ENCODE assay signal across 8 mouse cellular contexts in genomic region chr15:89177121-89177520, GRCm38 (mm10). TPM values are rescaled to one million over a fixed set of nuclear protein-coding genes. Genes with fewer than 3 reads are reported as not detected.
DNase-seq lines count a peak whose midpoint lies in the region; ATAC-seq and TF ChIP-seq lines count a peak whose summit lies in the region.

No protein-coding gene starts in this region.

- TF ChIP-seq CTCF in lung, embryonic 14.5 days (IDR thresholded peaks at IDR 0.05; ENCODE audit: low read depth) = no peak

- no peaks in the 10 kb centered on the region for H3K27me3 ChIP-seq in heart, embryonic 11.5 days (ENCODE audit: control insufficient read depth, insufficient read depth, low read length)
- H3K27me3 ChIP-seq in kidney, embryonic 14.5 days (ENCODE audit: control insufficient read depth, insufficient read depth, low read length) = no peaks in the 10 kb centered on the region
- no peaks in the 10 kb centered on the region for H3K27me3 ChIP-seq in lung, embryonic 14.5 days (ENCODE audit: insufficient read depth, low read length)

- DNase-seq in 3134 (ENCODE audit: extremely low read depth, insufficient read length, low spot score) = peak; percentile 82
- peak; percentile 70 for DNase-seq in MN1 (ENCODE audit: low spot score)
- DNase-seq in cerebellum, postnatal 36 days = peak; percentile 83 to 84
- peak; percentile 86 for DNase-seq in lung, embryonic 14.5 days
- peak; percentile 82 for DNase-seq in ovary, postnatal 10 days (ENCODE audit: low spot score)

- no peak overlapping the region for H3K4me3 ChIP-seq in heart, embryonic 11.5 days (ENCODE audit: low read depth, low read length)
- no peak overlapping the region for H3K4me3 ChIP-seq in kidney, embryonic 14.5 days (ENCODE audit: low read length)
- no peak overlapping the region for H3K4me3 ChIP-seq in lung, embryonic 14.5 days (ENCODE audit: low read depth, low read length)

- H3K36me3 ChIP-seq in heart, embryonic 11.5 days (ENCODE audit: control insufficient read depth, insufficient read depth, low read length) = no peaks in the 10 kb centered on the region
- no peaks in the 10 kb centered on the region for H3K36me3 ChIP-seq in kidney, embryonic 14.5 days (ENCODE audit: control insufficient read depth, insufficient read depth, low read length)
- no peaks in the 10 kb centered on the region for H3K36me3 ChIP-seq in lung, embryonic 14.5 days (ENCODE audit: insufficient read depth)

- peaks cover 79% of the 10 kb centered on the region for H3K4me1 ChIP-seq in heart, embryonic 11.5 days (ENCODE audit: control insufficient read depth, insufficient read depth, low read length)
- H3K4me1 ChIP-seq in kidney, embryonic 14.5 days (ENCODE audit: control insufficient read depth, insufficient read depth, low read length) = peaks cover 69% of the 10 kb centered on the region
- H3K4me1 ChIP-seq in lung, embryonic 14.5 days (ENCODE audit: insufficient read depth) = peaks cover 47% of the 10 kb centered on the region

- no peak for ATAC-seq in heart, embryonic 11.5 days (replicated peaks; ENCODE audit: insufficient number of reproducible peaks, low FRiP score, low TSS enrichment)
- ATAC-seq in kidney, embryonic 14.5 days (ENCODE audit: low FRiP score, low TSS enrichment) = no peak
- ATAC-seq in lung, embryonic 14.5 days (ENCODE audit: insufficient read depth) = no peak
- ATAC-seq in erythroid progenitor cell, adult 5-6 weeks (replicated peaks; ENCODE audit: low FRiP score, poor library complexity, severe bottlenecking) = no peak

- 6% methylated on average over 5 of the region's 5 CpGs for WGBS in heart, embryonic 11.5 days (ENCODE audit: insufficient replicate concordance)
- 16% methylated on average over 5 of the region's 5 CpGs for WGBS in kidney, embryonic 14.5 days
- WGBS in lung, embryonic 14.5 days = 12% methylated on average over 5 of the region's 5 CpGs

- H3K27ac ChIP-seq in heart, embryonic 11.5 days (ENCODE audit: low read depth, low read length) = 0 out of 2 replicates have a peak overlapping the region, but pooled peaks have one; percentile 19
- H3K27ac ChIP-seq in kidney, embryonic 14.5 days (ENCODE audit: low read depth, low read length) = peak overlapping the region; percentile 30; the same call in 1 of the 2 replicates
- H3K27ac ChIP-seq in lung, embryonic 14.5 days (ENCODE audit: low read depth) = peak overlapping the region; percentile 54

- H3K9ac ChIP-seq in heart, embryonic 11.5 days (ENCODE audit: low read depth, low read length) = no peak overlapping the region
- H3K9ac ChIP-seq in kidney, embryonic 14.5 days (ENCODE audit: low read depth, low read length) = peak overlapping the region; percentile 23; the same call in 1 of the 2 replicates
- no peak overlapping the region for H3K9ac ChIP-seq in lung, embryonic 14.5 days

- H3K9me3 ChIP-seq in heart, embryonic 11.5 days (replicated peaks; ENCODE audit: control insufficient read depth, low read length) = no peaks in the 10 kb centered on the region
- H3K9me3 ChIP-seq in kidney, embryonic 14.5 days (ENCODE audit: control insufficient read depth, low read length) = no peaks in the 10 kb centered on the region
- no peaks in the 10 kb centered on the region for H3K9me3 ChIP-seq in lung, embryonic 14.5 days (ENCODE audit: low read depth, low read length)

- peak overlapping the region; percentile 34 for H3K4me2 ChIP-seq in heart, embryonic 11.5 days
- peak overlapping the region; percentile 30 for H3K4me2 ChIP-seq in kidney, embryonic 14.5 days (replicated peaks; ENCODE audit: low read depth, low read length)
- H3K4me2 ChIP-seq in lung, embryonic 14.5 days = peak overlapping the region; percentile 63

RNA-seq across cellular contexts. Expression of gene Plxnb2, which starts 3.5 kb away (rescaled TPM):
- 84.6 and 95.1 TPM in 2 replicates for polyA plus RNA-seq in heart, embryonic 11.5 days (2014; fragmentation: Nextera tagmentation; extraction: Ambion mirVana)
- polyA plus RNA-seq in kidney, embryonic 14.5 days (2014; fragmentation: Nextera tagmentation; extraction: Ambion mirVana) = 124 and 165 TPM in 2 replicates
- 149 and 156 TPM in 2 replicates for polyA plus RNA-seq in lung, embryonic 14.5 days (2014; fragmentation: Nextera tagmentation; extraction: Ambion mirVana)
- 7.2 and 9.2 TPM in 2 replicates for total RNA-seq in erythroid progenitor cell, adult 5-6 weeks (2015; ENCODE audit: low replicate concordance)
- total RNA-seq in erythroid progenitor cell, adult 5-6 weeks (2017; ENCODE audit: low replicate concordance) = 1.9 and 8.2 TPM in 2 replicates

RNA-seq across cellular contexts. Expression of gene Dennd6b, which starts 19.2 kb away (rescaled TPM):
- polyA plus RNA-seq in heart, embryonic 11.5 days (2014; fragmentation: Nextera tagmentation; extraction: Ambion mirVana) = 18.0 and 18.5 TPM in 2 replicates
- 15.8 and 16.6 TPM in 2 replicates for polyA plus RNA-seq in kidney, embryonic 14.5 days (2014; fragmentation: Nextera tagmentation; extraction: Ambion mirVana)
- polyA plus RNA-seq in lung, embryonic 14.5 days (2014; fragmentation: Nextera tagmentation; extraction: Ambion mirVana) = 9.2 and 11.0 TPM in 2 replicates
- total RNA-seq in erythroid progenitor cell, adult 5-6 weeks (2015; ENCODE audit: low replicate concordance) = 1.7 TPM in 1 of 2 replicates, not detected in the other
- 0.76 and 1.5 TPM in 2 replicates for total RNA-seq in erythroid progenitor cell, adult 5-6 weeks (2017; ENCODE audit: low replicate concordance)

RNA-seq across cellular contexts. Expression of gene Mapk11, which starts 27.7 kb away (rescaled TPM):
- polyA plus RNA-seq in heart, embryonic 11.5 days (2014; fragmentation: Nextera tagmentation; extraction: Ambion mirVana) = 3.2 and 4.2 TPM in 2 replicates
- 8.4 and 14.8 TPM in 2 replicates for polyA plus RNA-seq in kidney, embryonic 14.5 days (2014; fragmentation: Nextera tagmentation; extraction: Ambion mirVana)
- polyA plus RNA-seq in lung, embryonic 14.5 days (2014; fragmentation: Nextera tagmentation; extraction: Ambion mirVana) = 11.3 and 13.3 TPM in 2 replicates
- total RNA-seq in erythroid progenitor cell, adult 5-6 weeks (2015; ENCODE audit: low replicate concordance) = 0.72 and 2.1 TPM in 2 replicates
- total RNA-seq in erythroid progenitor cell, adult 5-6 weeks (2017; ENCODE audit: low replicate concordance) = 0.51 TPM in 1 of 2 replicates, not detected in the other

RNA-seq across cellular contexts. Expression of gene Ppp6r2, which starts 34.2 kb away (rescaled TPM):
- polyA plus RNA-seq in heart, embryonic 11.5 days (2014; fragmentation: Nextera tagmentation; extraction: Ambion mirVana) = 20.5 and 23.5 TPM in 2 replicates
- 23.6 and 29.8 TPM in 2 replicates for polyA plus RNA-seq in kidney, embryonic 14.5 days (2014; fragmentation: Nextera tagmentation; extraction: Ambion mirVana)
- 25.6 and 27.8 TPM in 2 replicates for polyA plus RNA-seq in lung, embryonic 14.5 days (2014; fragmentation: Nextera tagmentation; extraction: Ambion mirVana)
- 59.1 and 61.6 TPM in 2 replicates for total RNA-seq in erythroid progenitor cell, adult 5-6 weeks (2015; ENCODE audit: low replicate concordance)
- total RNA-seq in erythroid progenitor cell, adult 5-6 weeks (2017; ENCODE audit: low replicate concordance) = 55.4 and 79.1 TPM in 2 replicates

RNA-seq across cellular contexts. Expression of gene Mapk12, which starts 36.6 kb away (rescaled TPM):
- 20.7 and 24.6 TPM in 2 replicates for polyA plus RNA-seq in heart, embryonic 11.5 days (2014; fragmentation: Nextera tagmentation; extraction: Ambion mirVana)
- 20.8 and 23.4 TPM in 2 replicates for polyA plus RNA-seq in kidney, embryonic 14.5 days (2014; fragmentation: Nextera tagmentation; extraction: Ambion mirVana)
- polyA plus RNA-seq in lung, embryonic 14.5 days (2014; fragmentation: Nextera tagmentation; extraction: Ambion mirVana) = 11.4 and 11.9 TPM in 2 replicates
- total RNA-seq in erythroid progenitor cell, adult 5-6 weeks (2015; ENCODE audit: low replicate concordance) = not detected in 2 replicates
- total RNA-seq in erythroid progenitor cell, adult 5-6 weeks (2017; ENCODE audit: low replicate concordance) = 0.51 TPM in 1 of 2 replicates, not detected in the other
